Mouse (Mus musculus): ENCODE results near the gene Gm21964. TPM values are rescaled to one million over a fixed set of nuclear protein-coding genes. Genes with fewer than 3 reads are reported as not detected.
A peak's percentile ranks its signal among the peaks of the same experiment; 100 is the strongest.

Gm21964 gene
- polyA plus RNA-seq, 1 experiment: not detected

DNA sequence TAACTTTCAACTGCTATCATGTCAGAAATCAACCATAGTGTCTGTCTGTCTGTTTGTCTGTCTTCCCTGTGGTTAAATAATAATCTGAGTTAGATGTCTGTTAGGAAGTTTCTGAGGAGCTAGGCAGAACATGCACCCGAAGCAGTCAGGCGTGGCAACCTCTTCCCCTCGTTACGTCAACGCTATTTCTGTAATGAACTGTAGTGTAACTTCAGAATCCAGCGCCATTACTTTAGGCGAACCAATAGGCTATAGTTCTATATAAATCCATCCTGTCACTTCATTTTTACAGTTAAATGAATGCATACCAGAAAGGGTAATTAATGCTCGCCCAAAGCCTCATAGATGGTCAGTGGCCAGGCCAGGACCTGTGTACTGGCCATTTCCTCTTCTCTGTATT is 26.5 kb upstream of the Gm21964 start:
- WGBS: 81% methylated on average over 8 of the region's 8 CpGs
- DNase-seq: no peak
- no peaks in the 10 kb centered on the region for H3K4me1 ChIP-seq (ENCODE audit: control insufficient read depth, insufficient read depth, low read length)
- no peak overlapping the region for H3K4me3 ChIP-seq (replicated peaks; ENCODE audit: insufficient read depth, low read depth, low read length)
- no peaks in the 10 kb centered on the region for H3K27me3 ChIP-seq (ENCODE audit: control insufficient read depth, insufficient read depth, low read length)
- TF ChIP-seq CTCF (IDR thresholded peaks at IDR 0.05; ENCODE audit: borderline replicate concordance, insufficient read depth, low read depth, low read length) (no peak), POLR2A (IDR thresholded peaks at IDR 0.05; ENCODE audit: borderline replicate concordance, insufficient read depth, low read length) (no peak)
- H3K27ac ChIP-seq (ENCODE audit: insufficient read depth, low read length): no peak overlapping the region

DNA sequence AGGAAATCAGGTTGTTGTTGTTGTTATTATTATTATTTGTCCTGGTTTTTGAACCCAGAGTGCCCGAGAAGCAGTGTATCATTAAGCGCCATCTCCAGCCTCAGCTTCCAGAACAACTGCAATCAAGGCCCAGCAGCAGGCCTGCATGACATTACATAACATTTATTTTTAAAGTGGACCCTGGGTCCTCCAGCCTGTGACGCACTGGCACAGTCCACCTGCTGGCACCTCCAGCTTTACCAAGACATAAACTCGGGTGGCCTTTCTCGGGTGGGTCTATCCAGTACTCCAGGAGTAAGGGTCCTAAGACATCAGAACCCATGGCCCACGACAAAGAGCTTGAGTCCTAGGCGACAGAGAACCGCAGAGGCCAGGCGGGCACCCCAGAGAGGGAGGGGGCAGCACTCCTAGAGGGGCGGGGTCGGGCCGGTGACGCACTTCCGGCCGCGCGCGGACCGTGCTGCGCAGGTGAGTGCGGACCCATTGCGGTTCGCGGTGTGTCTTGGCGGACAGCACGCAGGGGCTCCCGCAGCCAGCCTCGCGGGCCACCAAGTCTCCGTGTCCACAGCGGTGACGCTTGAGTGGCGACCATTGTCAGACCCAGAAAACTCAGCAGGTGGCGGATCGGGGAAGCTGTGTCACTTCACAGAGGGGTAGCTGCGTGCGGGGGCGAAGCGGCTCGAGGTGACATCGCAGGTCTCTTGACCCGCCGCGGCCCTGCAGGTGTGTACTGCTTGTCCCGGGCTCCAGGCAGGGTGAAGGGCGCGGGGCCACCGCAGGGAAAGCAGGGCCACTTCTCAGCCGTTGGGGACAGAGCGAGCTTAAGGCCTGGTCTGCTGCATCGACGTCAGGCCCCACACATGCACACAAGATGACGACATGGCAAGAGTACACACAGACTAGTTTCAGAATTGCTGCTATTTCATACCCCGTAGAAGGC is 21.5 kb upstream of the Gm21964 start, which contains the start of gene Zfp612:
Zfp612 (plus strand) TSS at position 465 of the 940 bp plus-strand sequence.
- Histone ChIP-seq H3K4me3 (replicated peaks; ENCODE audit: insufficient read depth, low read depth, low read length) (peak within 1 kb of the TSS; percentile 93), H3K27ac (ENCODE audit: insufficient read depth, low read length) (peak within 1 kb of the TSS; percentile 89), H3K4me1 (ENCODE audit: control insufficient read depth, insufficient read depth, low read length) (peaks cover 7% of the 10 kb centered on the region; the same call in 1 of the 2 replicates), H3K27me3 (ENCODE audit: control insufficient read depth, insufficient read depth, low read length) (no peaks in the 10 kb centered on the region)
- no peak for TF ChIP-seq CTCF (IDR thresholded peaks at IDR 0.05; ENCODE audit: borderline replicate concordance, insufficient read depth, low read depth, low read length)
- TF ChIP-seq POLR2A (IDR thresholded peaks at IDR 0.05; ENCODE audit: borderline replicate concordance, insufficient read depth, low read length): peak; percentile 97
- peak; percentile 88 to 91 for DNase-seq
- 3% methylated on average over 54 of the region's 54 CpGs for WGBS

DNA sequence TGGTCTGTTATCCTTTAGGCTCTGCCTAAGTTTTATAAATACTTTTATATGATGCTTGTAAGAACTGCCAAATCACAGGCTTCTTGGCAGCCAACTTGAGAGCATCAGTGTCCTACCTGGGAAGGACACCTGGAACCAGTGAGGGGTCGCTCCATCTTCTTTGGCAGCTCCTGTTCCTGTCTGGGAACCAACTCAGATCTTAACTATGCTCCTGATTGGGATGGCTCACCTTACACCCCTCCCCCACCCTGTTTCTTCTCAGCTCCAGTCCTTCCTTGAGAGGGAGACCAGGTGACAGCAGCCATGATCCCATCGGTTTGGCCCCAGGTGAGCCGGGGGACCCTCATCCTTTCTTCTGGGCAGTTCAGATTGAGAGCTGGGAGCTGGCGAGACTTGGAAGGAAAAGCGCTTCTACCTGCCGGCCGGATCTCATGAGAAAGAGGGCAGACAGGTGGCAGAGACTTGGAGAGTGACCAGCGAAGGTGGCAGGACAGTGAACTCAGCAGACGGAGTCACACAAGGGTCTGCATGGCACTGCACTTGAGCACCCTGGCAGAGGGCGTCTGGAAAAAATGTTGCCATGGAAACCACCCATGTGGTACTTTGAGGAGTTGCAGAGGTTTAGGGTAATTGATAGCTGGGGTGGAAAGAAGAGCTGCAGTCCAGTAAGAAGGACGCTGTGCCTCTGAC is 18.4 kb upstream of the Gm21964 start:
- Histone ChIP-seq H3K27me3 (ENCODE audit: control insufficient read depth, insufficient read depth, low read length) (no peaks in the 10 kb centered on the region), H3K27ac (ENCODE audit: insufficient read depth, low read length) (no peak overlapping the region), H3K4me1 (ENCODE audit: control insufficient read depth, insufficient read depth, low read length) (peaks cover 7% of the 10 kb centered on the region; the same call in 1 of the 2 replicates), H3K4me3 (replicated peaks; ENCODE audit: insufficient read depth, low read depth, low read length) (no peak overlapping the region)
- 14% methylated on average over 11 of the region's 11 CpGs for WGBS
- TF ChIP-seq CTCF (IDR thresholded peaks at IDR 0.05; ENCODE audit: borderline replicate concordance, insufficient read depth, low read depth, low read length): no peak
- no peak for TF ChIP-seq POLR2A (IDR thresholded peaks at IDR 0.05; ENCODE audit: borderline replicate concordance, insufficient read depth, low read length)
- DNase-seq: peak in 1 of 2 experiments; percentile 28

DNA sequence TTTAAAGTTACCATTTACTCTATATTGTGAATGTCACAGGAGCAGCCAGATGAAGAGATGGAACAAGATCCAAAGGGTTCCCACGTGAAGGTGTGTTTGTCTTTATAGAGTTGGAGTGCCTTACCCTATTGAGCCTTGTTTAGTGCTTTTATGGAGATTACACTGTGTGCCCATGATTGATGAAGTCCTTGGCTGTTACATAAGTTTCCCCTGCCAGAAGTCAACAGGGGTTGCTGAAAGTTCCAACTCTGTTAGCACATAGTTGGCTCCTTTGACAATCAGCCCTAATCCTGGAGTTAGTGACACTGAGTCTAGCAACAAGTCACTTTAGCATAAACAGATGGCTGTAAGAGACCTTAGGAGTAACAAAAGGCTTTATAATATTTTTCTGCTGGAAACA is 9.1 kb upstream of the Gm21964 start:
- no peak for TF ChIP-seq POLR2A (IDR thresholded peaks at IDR 0.05; ENCODE audit: borderline replicate concordance, insufficient read depth, low read length)
- no peaks in the 10 kb centered on the region for H3K27me3 ChIP-seq (ENCODE audit: control insufficient read depth, insufficient read depth, low read length)
- WGBS: 6% methylated on average over 1 of the region's 1 CpGs

DNA sequence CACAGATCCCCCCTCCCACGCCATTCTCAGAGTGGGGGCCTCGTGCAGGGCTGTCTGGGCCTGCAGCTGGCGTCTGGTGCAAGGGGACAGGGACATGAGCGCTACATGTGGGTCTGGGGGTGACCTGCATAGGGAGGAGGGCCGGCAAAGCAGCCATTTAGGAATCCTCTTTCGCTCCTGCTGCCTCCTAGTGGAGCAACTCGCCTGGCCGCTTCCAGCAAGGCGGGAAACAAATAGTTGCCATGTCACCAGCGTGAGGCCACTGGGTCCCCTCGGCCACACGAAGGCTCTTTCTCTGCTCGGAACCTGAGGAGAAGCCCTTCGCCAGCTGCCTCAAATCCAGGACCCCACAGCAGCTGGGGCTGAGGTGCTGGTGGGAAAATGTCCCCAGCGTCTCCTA is 669 bp downstream of the Gm21964 start:
- no peak for TF ChIP-seq POLR2A (IDR thresholded peaks at IDR 0.05; ENCODE audit: borderline replicate concordance, insufficient read depth, low read length)
- 86% methylated on average over 15 of the region's 15 CpGs for WGBS
- no peak for DNase-seq
- Histone ChIP-seq H3K27ac (ENCODE audit: insufficient read depth, low read length) (no peak overlapping the region), H3K4me1 (ENCODE audit: control insufficient read depth, insufficient read depth, low read length) (no peaks in the 10 kb centered on the region), H3K27me3 (ENCODE audit: control insufficient read depth, insufficient read depth, low read length) (no peaks in the 10 kb centered on the region), H3K4me3 (replicated peaks; ENCODE audit: insufficient read depth, low read depth, low read length) (no peak overlapping the region)

More for the DNA sequence above, 9.1 kb upstream of the Gm21964 start:
- no peak for DNase-seq
- no peak overlapping the region for H3K27ac ChIP-seq (ENCODE audit: insufficient read depth, low read length)
- H3K4me1 ChIP-seq (ENCODE audit: control insufficient read depth, insufficient read depth, low read length): no peaks in the 10 kb centered on the region
- no peak overlapping the region for H3K4me3 ChIP-seq (replicated peaks; ENCODE audit: insufficient read depth, low read depth, low read length)

DNA sequence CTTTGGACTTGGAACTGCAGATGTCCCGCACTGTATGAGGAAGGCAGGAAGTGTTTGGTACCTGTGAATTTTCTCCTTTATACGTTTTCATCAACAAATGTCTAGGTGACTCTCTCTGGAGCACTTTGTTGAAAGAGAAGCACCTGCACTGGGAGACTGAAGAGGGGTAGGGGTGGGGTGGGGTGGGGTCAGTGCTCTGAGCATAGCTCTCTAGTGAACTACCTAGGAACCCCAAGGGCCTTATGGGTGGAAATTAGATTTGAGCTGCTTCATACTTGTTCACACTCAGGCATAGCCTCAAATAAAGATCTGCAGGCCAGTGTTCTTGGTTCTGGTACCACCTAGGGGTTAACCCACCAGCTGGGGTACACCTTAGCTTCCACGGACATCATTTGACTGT is 1.6 kb downstream of the Gm21964 start, which contains the start of gene Gm17720:
Gm17720 (minus strand) TSS at position 101 of the 400 bp plus-strand sequence.
- WGBS: 89% methylated on average over 3 of the region's 3 CpGs
- Histone ChIP-seq H3K27ac (ENCODE audit: insufficient read depth, low read length) (no peak within 1 kb of the TSS), H3K4me3 (replicated peaks; ENCODE audit: insufficient read depth, low read depth, low read length) (no peak within 1 kb of the TSS), H3K27me3 (ENCODE audit: control insufficient read depth, insufficient read depth, low read length) (no peaks in the 10 kb centered on the region), H3K4me1 (ENCODE audit: control insufficient read depth, insufficient read depth, low read length) (no peaks in the 10 kb centered on the region)
- DNase-seq: no peak
- TF ChIP-seq CTCF (IDR thresholded peaks at IDR 0.05; ENCODE audit: borderline replicate concordance, insufficient read depth, low read depth, low read length): no peak
- no peak for TF ChIP-seq POLR2A (IDR thresholded peaks at IDR 0.05; ENCODE audit: borderline replicate concordance, insufficient read depth, low read length)

DNA sequence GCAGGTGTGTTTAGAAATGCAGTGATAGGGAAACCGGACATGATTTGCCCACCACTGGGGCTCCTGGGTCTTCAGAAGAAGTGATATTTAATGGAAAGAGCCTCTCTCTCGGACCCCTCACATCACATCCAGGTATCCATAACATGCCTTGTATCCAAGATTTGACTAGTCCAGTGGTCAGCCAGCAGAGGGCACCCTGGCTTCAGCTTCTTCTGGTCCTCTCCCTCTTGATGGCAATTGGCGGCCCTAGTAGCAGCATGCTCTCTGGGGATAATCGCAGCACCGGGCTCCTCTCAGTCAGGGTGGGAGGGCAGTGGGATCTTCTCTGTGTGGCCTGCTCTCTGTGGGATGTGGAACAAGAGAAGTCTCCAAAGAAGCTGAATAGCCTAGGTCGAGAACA is 18.7 kb downstream of the Gm21964 start:
- peak; percentile 67 to 68 for DNase-seq

More for the DNA sequence above, 18.7 kb downstream of the Gm21964 start:
- Histone ChIP-seq H3K4me1 (ENCODE audit: control insufficient read depth, insufficient read depth, low read length) (peaks cover 5% of the 10 kb centered on the region), H3K4me3 (replicated peaks; ENCODE audit: insufficient read depth, low read depth, low read length) (no peak overlapping the region), H3K27me3 (ENCODE audit: control insufficient read depth, insufficient read depth, low read length) (no peaks in the 10 kb centered on the region), H3K27ac (ENCODE audit: insufficient read depth, low read length) (no peak overlapping the region)
- 32% methylated on average over 6 of the region's 6 CpGs for WGBS
- TF ChIP-seq POLR2A (IDR thresholded peaks at IDR 0.05; ENCODE audit: borderline replicate concordance, insufficient read depth, low read length): no peak
- TF ChIP-seq CTCF (IDR thresholded peaks at IDR 0.05; ENCODE audit: borderline replicate concordance, insufficient read depth, low read depth, low read length): peak; percentile 82

All from cerebellum, adult 2 months (tissue).